ENCODE assay signal across 32 mouse cellular contexts in the genomic region with DNA sequence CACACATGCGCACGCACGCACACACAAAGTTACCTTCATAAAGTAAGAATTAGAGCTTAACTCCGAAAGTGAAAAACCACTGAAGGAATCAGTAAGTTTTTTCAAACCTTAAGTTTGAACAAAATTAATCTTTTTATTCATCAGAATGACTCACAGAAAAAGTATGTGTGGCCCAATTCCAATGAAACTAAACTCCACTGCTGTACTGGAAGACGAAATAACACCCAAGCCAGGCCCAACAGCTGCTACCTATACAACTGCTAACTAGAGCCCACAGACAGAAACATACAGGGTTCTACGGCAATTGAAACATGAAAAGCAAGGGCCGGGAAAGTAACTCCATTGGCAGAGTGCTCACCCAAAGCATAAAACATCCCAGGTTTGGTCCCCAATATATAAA.
DNase-seq lines count a peak whose midpoint lies in the region; ATAC-seq and TF ChIP-seq lines count a peak whose summit lies in the region.
"Had no signal": no experiment of that assay in that cellular context is flagged by ENCODE, and none has a peak within 500 bp of the region (broad histone marks: within the 10 kb centered on the region; RNA-seq: fewer than 3 reads in every experiment).

No protein-coding gene starts in this region.

- TF ChIP-seq POLR2A in CH12.LX (IDR thresholded peaks at IDR 0.05; ENCODE audit: low read depth, low read length): no peak
- TF ChIP-seq POLR2A in embryonic fibroblast, embryonic 13.5 days (IDR thresholded peaks at IDR 0.05; ENCODE audit: low read depth, low read length): no peak

- TF ChIP-seq EP300 in CH12.LX (IDR thresholded peaks at IDR 0.05; ENCODE audit: low read length): no peak

- dilution Hi-C loops in CH12.LX (cut with MboI; ENCODE audit: extremely low pct_ligation_motif_present, extremely low pct_unique_long_range_greater_than_20kb, low sequenced_read_pairs): no loop called here

- no peak overlapping the region for H3K4me3 ChIP-seq in kidney, postnatal 0 days (replicated peaks; ENCODE audit: low read depth, low read length)
- no peak overlapping the region for H3K4me3 ChIP-seq in CH12.LX (replicated peaks in 1 of 3; ENCODE audit: low read depth in 2 of 3, low read length in 2 of 3, poor library complexity in 1 of 3)
- no peak overlapping the region for H3K4me3 ChIP-seq in embryonic fibroblast, embryonic 13.5 days (ENCODE audit: insufficient read depth, low read length)
- H3K4me3 ChIP-seq in midbrain, embryonic 15.5 days: no peak overlapping the region
- H3K4me3 ChIP-seq: embryonic facial prominence, embryonic 12.5 days; erythroblast, embryonic 14.5 days; forebrain, embryonic 12.5 days; heart, adult 2 months; heart, embryonic 13.5 days; limb, embryonic 12.5 days; liver, embryonic 13.5 days had no signal

- H3K36me3 ChIP-seq in kidney, postnatal 0 days (ENCODE audit: insufficient read depth, low read length): 0 out of 2 replicates have a peak, but pooled peaks cover 3% of the 10 kb centered on the region
- H3K36me3 ChIP-seq in CH12.LX (replicated peaks in 1 of 2; ENCODE audit: control insufficient read depth in 1 of 2, insufficient read depth in 1 of 2, low read length in 1 of 2): peaks cover 0 to 33% of the 10 kb centered on the region in 2 experiments
- no peaks in the 10 kb centered on the region for H3K36me3 ChIP-seq in midbrain, embryonic 15.5 days (replicated peaks)
- H3K36me3 ChIP-seq: embryonic facial prominence, embryonic 12.5 days; forebrain, embryonic 12.5 days; liver, embryonic 13.5 days had no signal

- in situ Hi-C loops in CH12.LX (cut with MboI; ENCODE audit: low pct_ligation_motif_present, low pct_unique_long_range_greater_than_20kb, low sequenced_read_pairs): no loop called here

- no peak overlapping the region for H3K9ac ChIP-seq in kidney, postnatal 0 days (ENCODE audit: low read depth, low read length)
- H3K9ac ChIP-seq in CH12.LX (ENCODE audit: insufficient read depth, low read depth): no peak overlapping the region
- no peak overlapping the region for H3K9ac ChIP-seq in midbrain, embryonic 15.5 days
- H3K9ac ChIP-seq: embryonic facial prominence, embryonic 12.5 days; forebrain, embryonic 12.5 days; forebrain, postnatal 0 days; heart, embryonic 13.5 days; hindbrain, embryonic 14.5 days; limb, embryonic 12.5 days; liver, embryonic 13.5 days had no signal

- no peak for TF ChIP-seq CTCF in kidney, postnatal 0 days (IDR thresholded peaks at IDR 0.05; ENCODE audit: low read depth)
- TF ChIP-seq CTCF in CH12.LX (conservative IDR thresholded peaks at IDR 0.05 in 1 of 2, IDR thresholded peaks at IDR 0.05 in 1 of 2; ENCODE audit: low read depth in 2 of 2, low read length in 2 of 2): no peak
- TF ChIP-seq CTCF in embryonic fibroblast, embryonic 13.5 days (IDR thresholded peaks at IDR 0.05; ENCODE audit: borderline replicate concordance, insufficient read depth, low read length): no peak

- H3K27me3 ChIP-seq in kidney, postnatal 0 days (ENCODE audit: insufficient read depth, low read length): no peaks in the 10 kb centered on the region
- H3K27me3 ChIP-seq in CH12.LX (replicated peaks): no peaks in the 10 kb centered on the region
- no peaks in the 10 kb centered on the region for H3K27me3 ChIP-seq in midbrain, embryonic 15.5 days (replicated peaks)
- H3K27me3 ChIP-seq: embryonic facial prominence, embryonic 12.5 days; forebrain, embryonic 12.5 days; heart, embryonic 13.5 days; limb, embryonic 12.5 days; liver, embryonic 13.5 days had no signal

- no peak overlapping the region for H3K27ac ChIP-seq in kidney, postnatal 0 days
- H3K27ac ChIP-seq in CH12.LX (ENCODE audit: insufficient read depth, low read depth): peak overlapping the region; percentile 83; the same call in 1 of the 2 replicates
- peak overlapping the region; percentile 78 for H3K27ac ChIP-seq in embryonic fibroblast, embryonic 13.5 days (ENCODE audit: insufficient read depth, low read length)
- H3K27ac ChIP-seq in midbrain, embryonic 15.5 days: no peak overlapping the region
- H3K27ac ChIP-seq: embryonic facial prominence, embryonic 12.5 days; forebrain, embryonic 12.5 days; heart, adult 2 months; heart, embryonic 13.5 days; hindbrain, embryonic 14.5 days; limb, embryonic 12.5 days; liver, embryonic 13.5 days; stomach, postnatal 0 days had no signal

- no peaks in the 10 kb centered on the region for H3K4me1 ChIP-seq in kidney, postnatal 0 days (replicated peaks; ENCODE audit: insufficient read depth, low read length)
- peaks cover 0 to 30% of the 10 kb centered on the region in 2 experiments; a peak in 3 of 4 replicates for H3K4me1 ChIP-seq in CH12.LX (ENCODE audit: control insufficient read depth in 1 of 2, insufficient read depth in 2 of 2)
- H3K4me1 ChIP-seq in embryonic fibroblast, embryonic 13.5 days (ENCODE audit: control insufficient read depth, insufficient read depth, low read length): peaks cover 2% of the 10 kb centered on the region
- no peaks in the 10 kb centered on the region; the same call in 1 of the 2 replicates for H3K4me1 ChIP-seq in midbrain, embryonic 15.5 days
- H3K4me1 ChIP-seq: embryonic facial prominence, embryonic 12.5 days; forebrain, embryonic 12.5 days had no signal

- ATAC-seq in kidney, postnatal 0 days (replicated peaks; ENCODE audit: low FRiP score, low read depth): no peak
- ATAC-seq in inflammation-experienced regulatory T-cells, adult 6 months: no peak
- no peak for ATAC-seq in midbrain, embryonic 15.5 days (replicated peaks)
- ATAC-seq: forebrain, postnatal 0 days had no signal

- WGBS in kidney, postnatal 0 days: 78% methylated on average over 7 of the region's 7 CpGs
- 95% methylated on average over 7 of the region's 7 CpGs for WGBS in midbrain, embryonic 15.5 days

- no peaks in the 10 kb centered on the region for H3K9me3 ChIP-seq in kidney, postnatal 0 days (replicated peaks; ENCODE audit: low read length)
- no peaks in the 10 kb centered on the region for H3K9me3 ChIP-seq in CH12.LX (replicated peaks; ENCODE audit: low read length)
- H3K9me3 ChIP-seq in midbrain, embryonic 15.5 days: no peaks in the 10 kb centered on the region
- H3K9me3 ChIP-seq: embryonic facial prominence, embryonic 12.5 days; forebrain, embryonic 12.5 days; heart, embryonic 13.5 days; limb, embryonic 12.5 days; liver, embryonic 13.5 days had no signal

- TF ChIP-seq RAD21 in CH12.LX (IDR thresholded peaks at IDR 0.05; ENCODE audit: low read depth, low read length): no peak

- no peaks in the 10 kb centered on the region for H3K79me2 ChIP-seq in CH12.LX (replicated peaks; ENCODE audit: control insufficient read depth, extremely low read depth, insufficient read depth, poor library complexity, severe bottlenecking)

- H3K4me2 ChIP-seq in kidney, postnatal 0 days (ENCODE audit: low read length): no peak overlapping the region
- 0 out of 2 replicates have a peak overlapping the region, but pooled peaks have one; percentile 45 for H3K4me2 ChIP-seq in CH12.LX (ENCODE audit: insufficient read depth, low read depth, poor library complexity, severe bottlenecking)
- no peak overlapping the region for H3K4me2 ChIP-seq in midbrain, embryonic 15.5 days
- H3K4me2 ChIP-seq: embryonic facial prominence, embryonic 12.5 days; forebrain, embryonic 12.5 days; heart, embryonic 13.5 days; hindbrain, embryonic 14.5 days; limb, embryonic 12.5 days; liver, embryonic 13.5 days had no signal

- DNase-seq in kidney, postnatal 0 days (ENCODE audit: low spot score): peak; percentile 44
- DNase-seq in kidney, postnatal 4 days: no peak
- no peak for DNase-seq in CH12.LX (ENCODE audit: extremely low read depth)
- no peak for DNase-seq in lung, adult 18-20 months
- DNase-seq: adrenal gland, postnatal 10 days; cerebellum, adult 11 months; cerebellum, adult 9-10 months; cerebellum, postnatal 36 days; forebrain, postnatal 0 days; gastrocnemius, postnatal 25 days; heart, adult 2 months; heart, postnatal 10 days; kidney, adult 8-10 months; kidney, postnatal 10 days; layer of hippocampus, adult 9-11 months; liver, embryonic 13.5 days; lung, adult 2 months; lung, postnatal 10 days; midbrain, embryonic 14.5 days; spleen, adult 18-20 months; thymus, adult 18-20 months; thymus, postnatal 25 days had no signal

TF ChIP-seq in CH12.LX, 34 proteins besides CTCF, POLR2A, EP300 and RAD21:
- TF ChIP-seq CHD2 (IDR thresholded peaks at IDR 0.05; ENCODE audit: low read length) (no peak), POLR2AphosphoS2 (IDR thresholded peaks at IDR 0.05; ENCODE audit: low read depth, low read length) (no peak), MAFK (IDR thresholded peaks at IDR 0.05; ENCODE audit: insufficient replicate concordance, low read length) (no peak), TCF12 (IDR thresholded peaks at IDR 0.05; ENCODE audit: low read depth, low read length) (0 out of 2 replicates have a peak, but pooled peaks have one; percentile 18), NRF1 (IDR thresholded peaks at IDR 0.05; ENCODE audit: low read depth, low read length) (peak; percentile 76), MYC (IDR thresholded peaks at IDR 0.05; ENCODE audit: low read depth, low read length) (no peak), ZNF384 (IDR thresholded peaks at IDR 0.05; ENCODE audit: low read depth, low read length) (no peak), USF2 (conservative IDR thresholded peaks at IDR 0.05; ENCODE audit: low read depth, low read length) (no peak)
TF ChIP-seq in CH12.LX: peak in this region for 2.

Comparison
In these comparisons a context has a peak if more than half of its experiments do, and no peak if none do; other contexts are left out.
1. H3K27ac ChIP-seq: peak in CH12.LX (single experiment) and embryonic fibroblast, embryonic 13.5 days (single experiment); none in kidney, postnatal 0 days (single experiment) and midbrain, embryonic 15.5 days (single experiment).